23 mouse cellular contexts compared by ENCODE assay signal in genomic region chr6:120776286-120776685, GRCm38 (mm10). TPM values are rescaled to one million over a fixed set of nuclear protein-coding genes. Genes with fewer than 3 reads are reported as not detected.
DNase-seq lines count a peak whose midpoint lies in the region; ATAC-seq and TF ChIP-seq lines count a peak whose summit lies in the region.
"Had no signal": no experiment of that assay in that cellular context is flagged by ENCODE, and none has a peak within 500 bp of the region (broad histone marks: within the 10 kb centered on the region; RNA-seq: fewer than 3 reads in every experiment).

No protein-coding gene starts in this region.

- 0 out of 2 replicates have a peak, but pooled peaks cover 5% of the 10 kb centered on the region for H3K36me3 ChIP-seq in hindbrain, embryonic 13.5 days
- no peaks in the 10 kb centered on the region for H3K36me3 ChIP-seq in hindbrain, postnatal 0 days (ENCODE audit: insufficient read depth, low read length)
- no peaks in the 10 kb centered on the region for H3K36me3 ChIP-seq in midbrain, postnatal 0 days (ENCODE audit: insufficient read depth, low read length)
- no peaks in the 10 kb centered on the region for H3K36me3 ChIP-seq in midbrain, embryonic 16.5 days (ENCODE audit: control insufficient read depth, insufficient read depth, low read length)
- H3K36me3 ChIP-seq in testis, adult 2 months (ENCODE audit: control insufficient read depth, insufficient read depth, low read length), result no peaks in the 10 kb centered on the region
- H3K36me3 ChIP-seq: embryonic facial prominence, embryonic 15.5 days; heart, embryonic 12.5 days; intestine, embryonic 15.5 days had no signal

- no peak overlapping the region for H3K9ac ChIP-seq in hindbrain, embryonic 13.5 days
- H3K9ac ChIP-seq in hindbrain, postnatal 0 days (replicated peaks; ENCODE audit: low read length), result no peak overlapping the region
- no peak overlapping the region for H3K9ac ChIP-seq in midbrain, postnatal 0 days (replicated peaks; ENCODE audit: low read length, poor library complexity, severe bottlenecking)
- no peak overlapping the region for H3K9ac ChIP-seq in midbrain, embryonic 16.5 days (ENCODE audit: low read depth, low read length)
- H3K9ac ChIP-seq: embryonic facial prominence, embryonic 15.5 days; heart, embryonic 12.5 days; intestine, embryonic 15.5 days had no signal

- no peaks in the 10 kb centered on the region for H3K9me3 ChIP-seq in hindbrain, embryonic 13.5 days
- no peaks in the 10 kb centered on the region for H3K9me3 ChIP-seq in hindbrain, postnatal 0 days (ENCODE audit: low read length)
- no peaks in the 10 kb centered on the region for H3K9me3 ChIP-seq in midbrain, postnatal 0 days (ENCODE audit: low read length)
- H3K9me3 ChIP-seq in midbrain, embryonic 16.5 days (replicated peaks; ENCODE audit: control insufficient read depth, low read length, poor library complexity, severe bottlenecking), result no peaks in the 10 kb centered on the region
- H3K9me3 ChIP-seq: embryonic facial prominence, embryonic 15.5 days; forebrain, embryonic 10.5 days; heart, embryonic 12.5 days; intestine, embryonic 15.5 days had no signal

- H3K4me3 ChIP-seq in hindbrain, embryonic 13.5 days, result no peak overlapping the region
- no peak overlapping the region for H3K4me3 ChIP-seq in hindbrain, postnatal 0 days (ENCODE audit: low read length)
- no peak overlapping the region for H3K4me3 ChIP-seq in midbrain, postnatal 0 days (ENCODE audit: low read depth, low read length)
- no peak overlapping the region for H3K4me3 ChIP-seq in midbrain, embryonic 16.5 days (ENCODE audit: low read depth, low read length)
- H3K4me3 ChIP-seq in testis, adult 2 months (ENCODE audit: control insufficient read depth, low read depth, low read length), result no peak overlapping the region
- H3K4me3 ChIP-seq: embryonic facial prominence, embryonic 15.5 days; erythroblast, embryonic 14.5 days; forebrain, embryonic 10.5 days; gastrocnemius, adult 2 months; heart, embryonic 12.5 days; intestine, embryonic 15.5 days had no signal

- H3K27me3 ChIP-seq in hindbrain, embryonic 13.5 days, result no peaks in the 10 kb centered on the region
- no peaks in the 10 kb centered on the region for H3K27me3 ChIP-seq in hindbrain, postnatal 0 days (ENCODE audit: insufficient read depth, low read length)
- no peaks in the 10 kb centered on the region for H3K27me3 ChIP-seq in midbrain, postnatal 0 days (ENCODE audit: insufficient read depth, low read length)
- no peaks in the 10 kb centered on the region for H3K27me3 ChIP-seq in midbrain, embryonic 16.5 days (ENCODE audit: control insufficient read depth, insufficient read depth, low read depth, low read length)
- no peaks in the 10 kb centered on the region for H3K27me3 ChIP-seq in testis, adult 2 months (ENCODE audit: control insufficient read depth, insufficient read depth, low read length)
- H3K27me3 ChIP-seq: embryonic facial prominence, embryonic 15.5 days; heart, embryonic 12.5 days; intestine, embryonic 15.5 days had no signal

- no peak for TF ChIP-seq CTCF in hindbrain, postnatal 0 days (IDR thresholded peaks at IDR 0.05; ENCODE audit: low read depth)
- TF ChIP-seq CTCF in midbrain, postnatal 0 days (IDR thresholded peaks at IDR 0.05), result no peak
- TF ChIP-seq CTCF in testis, adult 2 months (IDR thresholded peaks at IDR 0.05; ENCODE audit: control insufficient read depth, insufficient read depth, insufficient replicate concordance, low read depth, low read length), result no peak

- no peak overlapping the region for H3K4me2 ChIP-seq in hindbrain, embryonic 13.5 days
- no peak overlapping the region for H3K4me2 ChIP-seq in hindbrain, postnatal 0 days (ENCODE audit: low read depth, low read length)
- H3K4me2 ChIP-seq in midbrain, postnatal 0 days (ENCODE audit: low read depth, low read length, poor library complexity, severe bottlenecking), result no peak overlapping the region
- H3K4me2 ChIP-seq in midbrain, embryonic 16.5 days (ENCODE audit: low read length), result no peak overlapping the region
- H3K4me2 ChIP-seq: embryonic facial prominence, embryonic 15.5 days; heart, embryonic 12.5 days; intestine, embryonic 15.5 days had no signal

- no peak for ATAC-seq in hindbrain, embryonic 13.5 days (ENCODE audit: low FRiP score)
- no peak for ATAC-seq in hindbrain, postnatal 0 days
- no peak for ATAC-seq in midbrain, postnatal 0 days (ENCODE audit: low FRiP score)
- no peak for ATAC-seq in midbrain, embryonic 16.5 days
- ATAC-seq: forebrain, embryonic 14.5 days; intestine, embryonic 15.5 days had no signal

- H3K4me1 ChIP-seq in hindbrain, embryonic 13.5 days (replicated peaks), result peaks cover 22% of the 10 kb centered on the region
- H3K4me1 ChIP-seq in hindbrain, postnatal 0 days (ENCODE audit: insufficient read depth, low read length), result 0 out of 2 replicates have a peak, but pooled peaks cover 5% of the 10 kb centered on the region
- peaks cover 4% of the 10 kb centered on the region for H3K4me1 ChIP-seq in midbrain, postnatal 0 days (ENCODE audit: insufficient read depth, low read length)
- peaks cover 11% of the 10 kb centered on the region for H3K4me1 ChIP-seq in midbrain, embryonic 16.5 days (ENCODE audit: control insufficient read depth, insufficient read depth, low read length)
- peaks cover 2% of the 10 kb centered on the region for H3K4me1 ChIP-seq in testis, adult 2 months (ENCODE audit: control insufficient read depth, insufficient read depth, low read length)
- H3K4me1 ChIP-seq: intestine, embryonic 15.5 days had no signal

- peak; percentile 27 for DNase-seq in adrenal gland, adult 2 months
- no peak for DNase-seq in adrenal gland, adult 8-10 months
- no peak for DNase-seq in hindbrain, postnatal 0 days (ENCODE audit: low spot score)
- DNase-seq in midbrain, postnatal 0 days (ENCODE audit: low spot score), result no peak
- no peak for DNase-seq in testis, postnatal 10 days (ENCODE audit: low spot score)
- DNase-seq: adrenal gland, postnatal 25 days; cerebellum, adult 11 months; cerebellum, adult 8-10 months; cerebellum, postnatal 14 days; embryo, embryonic 11 days; gastrocnemius, adult 2 months; gastrocnemius, postnatal 25 days had no signal

- WGBS in hindbrain, embryonic 13.5 days, result 83% methylated on average over 3 of the region's 3 CpGs
- 64% methylated on average over 3 of the region's 3 CpGs for WGBS in hindbrain, postnatal 0 days
- 86% methylated on average over 3 of the region's 3 CpGs for WGBS in midbrain, postnatal 0 days
- 84% methylated on average over 3 of the region's 3 CpGs for WGBS in midbrain, embryonic 16.5 days

- TF ChIP-seq POLR2A in testis, adult 2 months (IDR thresholded peaks at IDR 0.05; ENCODE audit: control insufficient read depth, low read depth, low read length), result no peak

- H3K27ac ChIP-seq in hindbrain, embryonic 13.5 days, result peak overlapping the region; percentile 18; the same call in 1 of the 2 replicates
- no peak overlapping the region; the same call in 1 of the 2 replicates for H3K27ac ChIP-seq in hindbrain, postnatal 0 days
- H3K27ac ChIP-seq in midbrain, postnatal 0 days (ENCODE audit: low read depth, low read length), result 0 out of 2 replicates have a peak overlapping the region, but pooled peaks have one; percentile 1
- no peak overlapping the region for H3K27ac ChIP-seq in midbrain, embryonic 16.5 days (ENCODE audit: low read length)
- H3K27ac ChIP-seq in testis, adult 2 months (ENCODE audit: control insufficient read depth, insufficient read depth, low read depth, low read length), result peak overlapping the region; percentile 60
- H3K27ac ChIP-seq: embryonic facial prominence, embryonic 15.5 days; forebrain, embryonic 10.5 days; gastrocnemius, adult 2 months; intestine, embryonic 15.5 days had no signal

RNA-seq across cellular contexts. Expression of gene Slc25a18, which starts 2.9 kb away (rescaled TPM):
- under 1 TPM; 0.14 to 0.21 TPM for total RNA-seq in adrenal gland, adult 2 months (2021)
- 0.62 and 1.3 TPM in 2 replicates for polyA plus RNA-seq in adrenal gland, adult 2 months (2012; rRNA removed)
- 1 to 10 TPM in 2 of 4 experiments, under 1 TPM in 2; 0.29 to 1.2 (median 0.78) TPM for total RNA-seq in adrenal gland, adult 8-10 months (2022)
- 6.9 and 7.9 TPM in 2 replicates for polyA plus RNA-seq in hindbrain, embryonic 13.5 days (2015; fragmentation: Nextera tagmentation; extraction: Ambion mirVana)
- total RNA-seq in hindbrain, postnatal 0 days (2014; rRNA removed), result 94.7 and 105 TPM in 2 replicates
- 53.8 and 54.1 TPM in 2 replicates for polyA plus RNA-seq in hindbrain, postnatal 0 days (2015; fragmentation: Nextera tagmentation; extraction: Ambion mirVana)
- 51.6 and 73.9 TPM in 2 replicates for total RNA-seq in midbrain, postnatal 0 days (2014; rRNA removed)
- 35.8 and 42.9 TPM in 2 replicates for polyA plus RNA-seq in midbrain, postnatal 0 days (2015; fragmentation: Nextera tagmentation; extraction: Ambion mirVana)
- polyA plus RNA-seq in midbrain, embryonic 16.5 days (2015; fragmentation: Nextera tagmentation; extraction: Ambion mirVana), result 9.6 and 19.9 TPM in 2 replicates
- 5.8 and 6.5 TPM in 2 replicates for polyA plus RNA-seq in testis, adult 2 months (2012; rRNA removed)
- total RNA-seq: common myeloid progenitor, adult 5-6 weeks; granulocyte monocyte progenitor cell, adult 5-6 weeks had no signal

RNA-seq across cellular contexts. Expression of gene Atp6v1e1, which starts 46.3 kb away (rescaled TPM):
- total RNA-seq in adrenal gland, adult 2 months (2021), result 100 to 1,000 TPM; 362 to 464 TPM
- polyA plus RNA-seq in adrenal gland, adult 2 months (2012; rRNA removed), result 241 and 338 TPM in 2 replicates
- total RNA-seq in adrenal gland, adult 8-10 months (2022), result 100 to 1,000 TPM; 289 to 469 (median 399) TPM
- 255 and 262 TPM in 2 replicates for polyA plus RNA-seq in hindbrain, embryonic 13.5 days (2015; fragmentation: Nextera tagmentation; extraction: Ambion mirVana)
- 201 and 205 TPM in 2 replicates for total RNA-seq in hindbrain, postnatal 0 days (2014; rRNA removed)
- 329 and 344 TPM in 2 replicates for polyA plus RNA-seq in hindbrain, postnatal 0 days (2015; fragmentation: Nextera tagmentation; extraction: Ambion mirVana)
- total RNA-seq in midbrain, postnatal 0 days (2014; rRNA removed), result 251 and 264 TPM in 2 replicates
- 333 and 346 TPM in 2 replicates for polyA plus RNA-seq in midbrain, postnatal 0 days (2015; fragmentation: Nextera tagmentation; extraction: Ambion mirVana)
- polyA plus RNA-seq in midbrain, embryonic 16.5 days (2015; fragmentation: Nextera tagmentation; extraction: Ambion mirVana), result 283 and 296 TPM in 2 replicates
- polyA plus RNA-seq in testis, adult 2 months (2012; rRNA removed), result 32.6 and 33.7 TPM in 2 replicates

RNA-seq across cellular contexts. Expression of gene Bcl2l13, which starts 59.7 kb away (rescaled TPM):
- total RNA-seq in adrenal gland, adult 2 months (2021), result 10 to 100 TPM; 70.4 to 84.6 TPM
- polyA plus RNA-seq in adrenal gland, adult 2 months (2012; rRNA removed), result 24.1 and 30.2 TPM in 2 replicates
- total RNA-seq in adrenal gland, adult 8-10 months (2022), result 10 to 100 TPM; 48.4 to 58.4 (median 55.5) TPM
- 28.8 and 29.4 TPM in 2 replicates for polyA plus RNA-seq in hindbrain, embryonic 13.5 days (2015; fragmentation: Nextera tagmentation; extraction: Ambion mirVana)
- total RNA-seq in hindbrain, postnatal 0 days (2014; rRNA removed), result 41.0 and 177 TPM in 2 replicates
- polyA plus RNA-seq in hindbrain, postnatal 0 days (2015; fragmentation: Nextera tagmentation; extraction: Ambion mirVana), result 25.5 and 27.6 TPM in 2 replicates
- total RNA-seq in midbrain, postnatal 0 days (2014; rRNA removed), result 133 and 210 TPM in 2 replicates
- polyA plus RNA-seq in midbrain, postnatal 0 days (2015; fragmentation: Nextera tagmentation; extraction: Ambion mirVana), result 19.0 and 21.9 TPM in 2 replicates
- polyA plus RNA-seq in midbrain, embryonic 16.5 days (2015; fragmentation: Nextera tagmentation; extraction: Ambion mirVana), result 23.4 and 26.7 TPM in 2 replicates
- 23.8 and 27.9 TPM in 2 replicates for polyA plus RNA-seq in testis, adult 2 months (2012; rRNA removed)

Comparison
In these comparisons a context has a peak if more than half of its experiments do, and no peak if none do; other contexts are left out.
1. H3K27ac ChIP-seq: peak in hindbrain, embryonic 13.5 days (single experiment), midbrain, postnatal 0 days (single experiment) and testis, adult 2 months (single experiment); none in hindbrain, postnatal 0 days (single experiment) and midbrain, embryonic 16.5 days (single experiment).